Comparison of ENCODE assay signal across 29 mouse cellular contexts in the genomic region with DNA sequence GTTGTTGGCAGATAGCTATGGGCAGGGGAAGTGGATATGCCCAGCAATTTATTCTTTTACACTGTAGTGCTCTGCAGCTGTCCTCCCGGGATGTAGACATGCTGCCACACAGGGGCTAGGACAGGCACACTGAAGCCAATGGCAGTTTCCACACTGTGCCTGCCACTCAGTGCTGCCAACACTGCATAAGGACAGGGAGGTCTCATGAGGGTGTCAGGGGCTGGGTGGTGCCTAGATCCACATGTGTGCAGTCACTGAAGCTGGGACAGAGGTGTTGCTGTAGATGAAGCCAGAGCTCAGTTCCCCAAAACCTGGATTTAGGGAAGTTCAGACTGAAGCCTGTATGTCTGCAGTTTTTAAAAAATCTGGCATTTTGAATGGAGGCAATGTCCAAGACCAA. TPM values are rescaled to one million over a fixed set of nuclear protein-coding genes. Genes with fewer than 3 reads are reported as not detected.
"Had no signal": no experiment of that assay in that cellular context is flagged by ENCODE, and none has a peak within 500 bp of the region (broad histone marks: within the 10 kb centered on the region; RNA-seq: fewer than 3 reads in every experiment).

No protein-coding gene starts in this region.

- H3K36me3 ChIP-seq: limb, embryonic 10.5 days; limb, embryonic 13.5 days; liver, embryonic 12.5 days; liver, embryonic 15.5 days; midbrain, embryonic 10.5 days; midbrain, embryonic 13.5 days had no signal

- ATAC-seq: intestine, embryonic 16.5 days; liver, embryonic 12.5 days; midbrain, embryonic 13.5 days; midbrain, embryonic 16.5 days had no signal

- H3K9me3 ChIP-seq: limb, embryonic 10.5 days; limb, embryonic 13.5 days; liver, embryonic 12.5 days; liver, embryonic 15.5 days; midbrain, embryonic 10.5 days; midbrain, embryonic 13.5 days had no signal

- DNase-seq: kidney, adult 18-20 months; kidney, adult 9 months; kidney, postnatal 25 days; layer of hippocampus, adult 9-11 months; liver; lung, adult 2 months; lung, postnatal 14 days; lung, postnatal 4 days; right cerebral cortex, adult 18-20 months; right cerebral cortex, postnatal 14 days; right cerebral cortex, postnatal 4 days had no signal

- H3K27ac ChIP-seq: kidney, postnatal 0 days; layer of hippocampus, adult 2 months; limb, embryonic 10.5 days; limb, embryonic 13.5 days; liver, embryonic 12.5 days; liver, embryonic 15.5 days; midbrain, embryonic 10.5 days; midbrain, embryonic 13.5 days had no signal

- H3K4me3 ChIP-seq: layer of hippocampus, adult 2 months; limb, embryonic 10.5 days; limb, embryonic 13.5 days; liver, embryonic 12.5 days; liver, embryonic 15.5 days; megakaryocyte, embryonic 14.5 days; midbrain, embryonic 10.5 days; midbrain, embryonic 13.5 days had no signal

- H3K4me2 ChIP-seq: limb, embryonic 13.5 days; liver, embryonic 12.5 days; liver, embryonic 15.5 days; midbrain, embryonic 13.5 days had no signal

- H3K9ac ChIP-seq: limb, embryonic 13.5 days; liver, embryonic 12.5 days; liver, embryonic 15.5 days; midbrain, embryonic 13.5 days had no signal

RNA-seq across cellular contexts. Expression of gene H2-Eb2, which starts 13.3 kb away (rescaled TPM):
- total RNA-seq: layer of hippocampus, adult 2 months; layer of hippocampus, postnatal 25 days; left cerebral cortex, adult 18-20 months; left cerebral cortex, postnatal 25 days had no signal
- polyA plus RNA-seq: intestine, embryonic 16.5 days; kidney, postnatal 0 days; limb, embryonic 10.5 days; limb, embryonic 13.5 days; liver, embryonic 12.5 days; liver, embryonic 15.5 days; midbrain, embryonic 10.5 days; midbrain, embryonic 13.5 days; neural tube, embryonic 11.5 days; stomach, embryonic 16.5 days; testis, adult 2 months had no signal

RNA-seq across cellular contexts. Expression of gene H2-Aa, which starts 24.6 kb away (rescaled TPM):
- polyA plus RNA-seq: limb, embryonic 10.5 days; midbrain, embryonic 10.5 days; midbrain, embryonic 16.5 days; neural tube, embryonic 11.5 days had no signal

RNA-seq across cellular contexts. Expression of gene Btnl2, which starts 42.4 kb away (rescaled TPM):
- polyA plus RNA-seq: limb, embryonic 10.5 days; midbrain, embryonic 13.5 days; neural tube, embryonic 11.5 days; neural tube, embryonic 14.5 days had no signal
